Mouse (Mus musculus) bone marrow macrophage, adult 2 months (primary cell): ENCODE measurements around the gene Fam207a.

Experiments
- CTCF ChIP-seq: IDR thresholded peaks from 2 replicates; pipeline ENCODE4 v1.5.1; 2012; ENCODE audit warnings: low read depth, mild to moderate bottlenecking, low read length, moderate library complexity
- POLR2A ChIP-seq: IDR thresholded peaks from 2 replicates; pipeline ENCODE4 v1.6.1; 2012; ENCODE audit warnings: mild to moderate bottlenecking, low read depth, low read length, borderline replicate concordance

GRCm38 (mm10) chr10:77481814-77482213 is 33.8 kb downstream of the Fam207a start:
- no peak for TF ChIP-seq CTCF
- no peak for TF ChIP-seq POLR2A
